Mouse (Mus musculus): ENCODE measurements around the gene Ucp3.
"Not testable (repeated sequence)": the region's sequence is repeated elsewhere in the genome, so short reads cannot be mapped to it uniquely, and the experiment has no call there.

Gene Ucp3

DNA sequence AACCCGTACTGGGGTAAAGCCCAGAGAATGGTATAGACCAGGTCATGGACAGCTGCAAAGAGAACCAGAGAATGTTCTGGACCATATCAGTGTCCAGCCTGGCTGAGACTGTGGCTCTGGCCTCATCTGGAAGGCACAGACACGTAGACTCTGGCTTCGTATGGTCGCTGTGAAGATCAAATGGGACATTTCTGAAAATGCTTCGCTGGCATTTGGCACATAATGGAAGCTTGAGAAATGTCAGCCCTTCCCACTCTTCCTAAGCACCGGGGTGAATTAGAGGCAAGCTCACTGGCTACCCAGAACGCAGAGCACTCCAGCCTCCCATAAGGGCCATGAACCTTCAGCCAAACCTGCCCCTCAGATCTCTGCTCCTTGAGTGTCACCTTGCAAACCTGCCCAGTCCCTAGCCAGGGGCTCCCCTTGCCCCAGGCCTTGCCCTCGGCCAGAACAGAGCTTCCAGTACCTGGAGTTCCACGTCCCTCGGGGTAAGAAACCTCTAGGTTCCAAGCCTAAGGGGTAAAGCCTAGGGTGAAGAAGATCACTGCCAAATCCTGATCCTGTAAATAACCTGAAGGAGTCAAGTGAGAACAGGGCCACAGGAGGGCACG is 1.9 kb upstream of the Ucp3 start:
- ATAC-seq (ENCODE audit: insufficient number of reproducible peaks, low FRiP score, low TSS enrichment): no peak

DNA sequence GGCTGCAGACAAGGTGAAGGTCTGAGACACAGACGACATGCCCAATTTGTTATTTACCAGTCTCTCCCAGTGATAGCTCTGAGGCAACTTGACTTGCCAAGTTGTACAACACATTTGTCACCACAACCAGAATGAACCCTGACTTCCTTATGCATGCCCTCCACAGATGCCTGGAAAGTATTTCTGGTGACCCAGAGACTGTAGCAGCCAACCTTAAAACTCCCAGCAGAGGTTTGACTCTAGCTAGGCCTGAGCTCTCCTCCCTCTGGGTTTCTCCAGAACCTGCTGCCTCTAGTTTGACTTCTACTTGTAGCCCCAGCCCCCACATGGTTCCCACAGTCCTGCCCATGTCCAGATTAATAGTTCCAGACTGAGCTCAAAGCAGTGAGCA is 1.4 kb upstream of the Ucp3 start:
- ATAC-seq (ENCODE audit: insufficient number of reproducible peaks, low FRiP score, low TSS enrichment): no peak

DNA sequence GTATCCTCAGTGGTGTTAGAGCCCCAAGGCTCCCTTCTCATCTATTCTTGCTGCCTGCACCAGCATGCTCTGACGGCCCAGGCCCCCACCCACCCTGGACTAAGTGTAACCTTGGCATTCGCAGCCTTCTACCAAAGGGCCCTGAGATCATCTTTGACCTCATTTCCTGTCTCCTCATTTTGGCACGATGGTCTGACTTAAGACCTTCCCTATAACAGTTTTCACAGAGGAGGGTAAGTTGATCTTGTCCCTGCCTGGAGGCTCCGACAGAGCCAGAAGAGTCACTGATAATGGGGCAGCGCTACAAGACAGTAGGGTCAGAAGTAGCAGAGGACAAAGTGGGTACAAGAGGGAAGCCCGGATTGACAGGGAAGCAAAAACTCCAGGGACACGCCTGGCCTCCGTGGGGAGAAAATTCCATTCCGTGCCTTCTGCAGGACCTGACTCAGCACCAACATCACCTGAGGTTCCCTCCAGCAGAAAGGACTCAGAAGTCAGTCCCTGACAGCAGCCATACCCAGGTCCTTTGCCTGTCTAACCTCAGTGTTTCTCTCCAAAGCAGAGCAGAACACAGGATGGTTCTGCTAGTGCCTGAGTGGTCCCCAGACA is 1.2 kb downstream of the Ucp3 start:
- ATAC-seq (ENCODE audit: insufficient number of reproducible peaks, low FRiP score, low TSS enrichment): no peak

DNA sequence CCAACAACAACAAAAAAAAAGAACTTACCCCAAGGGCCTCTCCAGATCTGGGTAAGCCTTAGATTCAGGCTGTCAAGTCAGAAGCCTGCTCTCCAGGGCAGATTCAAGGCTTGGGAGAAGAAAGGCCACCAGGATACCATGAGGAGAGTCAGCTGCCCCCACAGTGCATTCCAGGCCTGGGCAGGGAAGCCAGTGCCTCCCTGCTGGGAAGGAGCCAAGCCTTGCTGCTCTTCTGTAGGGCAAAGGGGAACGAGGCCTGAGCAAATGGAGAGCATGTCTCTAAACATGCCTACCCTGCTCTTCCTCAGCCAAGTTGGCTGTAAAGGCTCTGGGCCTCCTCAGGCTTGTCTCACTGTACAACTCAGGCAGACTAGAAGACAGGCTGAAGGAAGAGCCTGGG is 1.9 kb downstream of the Ucp3 start:
- no peak for ATAC-seq (ENCODE audit: insufficient number of reproducible peaks, low FRiP score, low TSS enrichment)

DNA sequence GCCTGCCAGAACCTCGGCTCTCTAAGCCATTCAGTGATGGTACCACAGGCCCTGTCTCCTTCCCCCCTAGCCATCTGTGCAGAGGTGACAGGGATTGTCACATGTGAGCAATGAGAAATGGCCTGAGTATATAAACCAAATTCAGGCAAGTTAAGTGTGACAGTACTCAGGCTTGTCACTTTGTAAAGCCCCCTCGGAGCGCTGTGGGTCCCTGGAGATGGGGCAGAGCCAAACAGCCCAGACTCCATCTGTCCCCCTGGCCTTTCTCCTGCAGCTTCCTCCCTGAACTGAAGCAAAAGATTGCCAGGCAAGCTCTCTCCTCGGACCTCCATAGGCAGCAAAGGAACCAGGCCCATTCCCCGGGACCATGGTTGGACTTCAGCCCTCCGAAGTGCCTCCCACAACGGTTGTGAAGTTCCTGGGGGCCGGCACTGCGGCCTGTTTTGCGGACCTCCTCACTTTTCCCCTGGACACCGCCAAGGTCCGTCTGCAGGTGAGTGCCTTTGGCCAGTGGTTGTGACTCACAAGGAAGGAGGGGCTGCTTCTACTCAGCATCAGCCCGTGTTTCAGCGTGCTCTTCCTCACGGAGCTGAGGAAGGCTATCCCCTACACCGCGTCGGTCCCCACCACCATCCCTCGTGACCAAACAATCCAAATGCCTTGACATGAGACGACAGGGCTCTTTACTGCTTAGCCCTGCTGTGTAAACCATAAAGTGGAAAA is 6.5 kb downstream of the Ucp3 start:
- no peak for ATAC-seq (ENCODE audit: insufficient number of reproducible peaks, low FRiP score, low TSS enrichment)

DNA sequence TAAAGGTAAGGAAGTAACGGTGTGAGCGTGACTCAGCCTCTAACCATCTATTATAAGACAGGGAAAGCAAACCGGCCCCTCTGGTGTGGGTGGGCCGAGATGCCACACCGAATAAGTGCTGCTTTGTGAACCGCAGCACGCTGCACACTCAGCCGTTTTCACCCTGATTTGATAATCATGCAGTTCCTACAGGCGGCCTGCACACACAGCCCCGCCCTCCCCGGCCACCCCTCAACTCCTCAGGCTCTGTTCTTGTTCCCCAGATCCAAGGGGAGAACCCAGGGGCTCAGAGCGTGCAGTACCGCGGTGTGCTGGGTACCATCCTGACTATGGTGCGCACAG is 7.0 kb downstream of the Ucp3 start:
- no peak for ATAC-seq (ENCODE audit: insufficient number of reproducible peaks, low FRiP score, low TSS enrichment)

DNA sequence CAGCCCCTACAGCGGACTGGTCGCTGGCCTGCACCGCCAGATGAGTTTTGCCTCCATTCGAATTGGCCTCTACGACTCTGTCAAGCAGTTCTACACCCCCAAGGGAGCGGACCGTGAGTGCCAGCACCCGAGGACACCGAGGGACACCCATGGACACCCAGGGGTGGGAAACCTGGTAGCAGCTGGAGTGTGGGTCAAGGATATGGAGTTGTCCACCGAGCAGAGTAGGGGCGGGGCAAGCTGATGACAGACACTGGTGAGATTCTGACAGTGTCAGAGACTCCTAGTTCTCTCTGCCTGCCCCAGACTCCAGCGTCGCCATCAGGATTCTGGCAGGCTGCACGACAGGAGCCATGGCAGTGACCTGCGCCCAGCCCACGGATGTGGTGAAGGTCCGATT is 7.4 kb downstream of the Ucp3 start:
- ATAC-seq (ENCODE audit: insufficient number of reproducible peaks, low FRiP score, low TSS enrichment): no peak

DNA sequence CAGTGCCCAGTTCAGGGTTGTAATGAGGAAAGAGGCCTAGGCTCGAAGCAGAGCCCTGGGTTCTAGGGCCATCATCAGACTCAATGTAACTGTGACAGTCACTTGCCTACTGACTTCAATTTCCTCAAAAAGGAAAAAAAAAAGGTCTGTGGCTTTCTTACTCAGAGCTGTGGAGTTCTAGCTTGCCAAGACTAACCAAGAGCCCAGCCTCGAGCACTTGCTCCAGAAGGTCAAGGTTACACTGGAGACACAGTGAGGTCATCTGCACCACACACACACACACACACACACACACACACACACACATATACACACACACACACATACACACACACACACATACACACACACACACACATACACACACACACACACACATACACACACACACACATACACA is 9.3 kb downstream of the Ucp3 start:
- not testable (repeated sequence) for ATAC-seq (ENCODE audit: insufficient number of reproducible peaks, low FRiP score, low TSS enrichment)

DNA sequence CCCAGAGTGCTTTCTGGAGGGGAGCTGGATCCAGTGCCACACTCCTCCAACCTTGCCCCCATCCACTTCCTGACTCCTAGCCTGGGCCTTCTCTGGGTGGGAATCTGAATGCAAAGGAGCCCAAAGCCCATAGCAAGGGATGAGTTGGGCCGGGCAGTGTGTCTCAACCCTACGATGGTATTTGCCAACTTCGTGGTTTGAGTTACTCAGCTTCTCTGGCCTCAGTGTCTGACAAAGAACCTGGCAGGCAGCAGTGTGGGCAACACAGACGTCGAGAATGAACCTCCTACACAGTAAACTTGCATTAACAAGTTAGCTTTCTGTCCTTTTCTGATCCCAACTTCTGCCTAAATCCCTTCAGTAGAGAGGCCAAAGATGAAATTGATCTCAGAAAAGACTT is 11.7 kb downstream of the Ucp3 start:
- no peak for ATAC-seq (ENCODE audit: insufficient number of reproducible peaks, low FRiP score, low TSS enrichment)

DNA sequence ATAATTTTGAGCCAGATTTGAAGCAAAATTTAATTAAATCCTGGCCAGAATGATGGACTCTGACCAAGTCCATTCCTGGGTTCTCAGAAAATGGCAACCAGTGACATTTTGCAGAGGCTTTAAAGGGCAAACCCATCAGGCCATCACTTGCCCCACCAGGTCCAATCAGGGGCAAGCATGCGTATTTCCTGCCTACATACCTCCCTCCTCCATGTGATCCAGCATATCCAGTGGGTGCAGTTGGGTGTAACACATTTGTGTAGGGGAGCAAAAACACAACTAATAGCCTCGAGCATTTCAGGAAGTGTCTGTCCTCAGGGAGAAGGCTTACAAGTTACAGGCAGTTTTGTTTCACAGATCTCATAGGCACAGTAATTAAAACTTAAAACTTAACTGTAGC is 14.5 kb downstream of the Ucp3 start:
- no peak for ATAC-seq (ENCODE audit: insufficient number of reproducible peaks, low FRiP score, low TSS enrichment)

DNA sequence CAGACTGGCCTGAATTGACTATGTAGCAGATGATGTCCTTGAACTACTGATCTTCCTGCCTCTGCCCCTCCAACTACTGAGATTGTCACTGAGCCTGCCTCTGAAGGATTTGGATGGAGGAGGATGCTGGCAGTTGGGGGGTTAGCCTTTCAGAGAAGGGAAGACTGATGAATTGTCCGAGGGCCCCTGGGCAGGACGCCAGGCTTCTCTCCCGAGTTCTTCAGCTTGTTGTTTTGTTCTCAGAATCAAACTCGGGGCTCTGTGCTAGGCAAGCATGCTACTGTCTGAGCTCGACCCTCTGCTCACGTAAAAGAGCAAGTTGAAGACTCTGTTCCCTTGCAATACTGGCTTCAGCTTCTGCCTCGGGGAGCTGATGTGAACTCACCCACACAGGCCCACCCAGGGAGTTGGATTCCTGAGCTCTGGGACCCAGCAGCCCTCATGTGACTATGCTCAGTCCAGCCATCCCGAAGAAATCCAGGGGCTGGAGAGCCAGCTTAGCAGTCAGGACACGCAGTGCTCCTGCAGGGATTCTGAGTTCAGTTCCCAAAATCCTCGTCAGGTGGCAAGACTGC is 15.8 kb downstream of the Ucp3 start:
- no peak for ATAC-seq (ENCODE audit: insufficient number of reproducible peaks, low FRiP score, low TSS enrichment)

DNA sequence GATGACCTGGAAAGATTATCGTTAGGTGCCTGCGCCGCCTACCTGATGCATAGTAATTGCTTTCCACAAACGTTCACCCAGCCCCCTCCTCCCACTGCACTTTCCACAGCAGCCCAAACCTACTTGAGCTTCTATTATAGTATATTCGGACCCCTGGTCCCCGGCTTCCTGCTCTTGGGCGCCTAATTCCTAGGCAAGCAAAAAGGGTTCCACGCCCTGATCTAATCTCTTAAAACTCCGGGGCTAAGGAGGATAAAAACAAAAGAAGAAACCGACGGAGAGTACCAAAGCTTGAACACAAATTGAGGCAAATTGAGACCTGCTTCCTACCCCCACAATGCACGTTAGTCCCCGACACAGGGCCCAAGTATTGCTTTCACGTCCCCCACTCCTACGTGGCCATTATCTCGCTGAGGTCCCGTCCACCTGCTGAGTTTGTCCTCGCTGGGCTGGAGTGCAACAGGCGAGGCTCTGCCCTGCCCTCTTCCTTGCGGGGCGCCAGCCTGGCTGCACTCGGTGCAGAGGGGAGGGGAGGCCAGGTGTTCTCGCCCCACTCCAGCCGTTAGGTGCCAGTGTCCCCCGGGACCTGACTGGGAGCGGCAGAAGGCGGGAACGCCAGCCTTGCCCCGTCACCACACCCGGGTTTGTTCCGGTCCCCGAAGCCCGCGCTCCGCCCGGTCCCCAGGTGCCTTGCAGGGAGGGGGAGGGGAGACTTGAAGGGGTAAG is 19.8 kb downstream of the Ucp3 start:
- no peak for ATAC-seq (ENCODE audit: insufficient number of reproducible peaks, low FRiP score, low TSS enrichment)

DNA sequence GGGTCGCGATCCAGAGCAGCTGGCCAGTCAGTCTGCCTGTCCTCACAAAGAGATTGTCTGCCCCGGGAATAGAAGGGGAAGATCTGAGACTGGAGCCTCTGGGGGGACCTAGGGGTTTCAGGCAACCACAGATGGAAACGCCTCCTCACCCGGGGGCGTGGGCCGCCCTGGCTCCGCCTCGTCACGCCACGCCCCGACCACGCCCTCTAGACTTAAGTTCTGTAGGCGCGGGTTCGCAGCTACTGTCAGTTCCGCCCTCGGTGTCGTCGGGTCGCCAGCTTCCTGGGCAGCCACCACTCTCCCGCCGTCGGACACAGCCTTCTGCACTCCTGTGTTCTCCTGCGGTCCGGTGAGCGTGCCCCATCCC is 20.3 kb downstream of the Ucp3 start, which contains the start of gene Ucp2:
Ucp2 (plus strand) TSS at position 221 of the 367 bp plus-strand sequence.
- ATAC-seq (ENCODE audit: insufficient number of reproducible peaks, low FRiP score, low TSS enrichment): 0 out of 2 replicates have a peak, but pooled peaks have one; percentile 26

DNA sequence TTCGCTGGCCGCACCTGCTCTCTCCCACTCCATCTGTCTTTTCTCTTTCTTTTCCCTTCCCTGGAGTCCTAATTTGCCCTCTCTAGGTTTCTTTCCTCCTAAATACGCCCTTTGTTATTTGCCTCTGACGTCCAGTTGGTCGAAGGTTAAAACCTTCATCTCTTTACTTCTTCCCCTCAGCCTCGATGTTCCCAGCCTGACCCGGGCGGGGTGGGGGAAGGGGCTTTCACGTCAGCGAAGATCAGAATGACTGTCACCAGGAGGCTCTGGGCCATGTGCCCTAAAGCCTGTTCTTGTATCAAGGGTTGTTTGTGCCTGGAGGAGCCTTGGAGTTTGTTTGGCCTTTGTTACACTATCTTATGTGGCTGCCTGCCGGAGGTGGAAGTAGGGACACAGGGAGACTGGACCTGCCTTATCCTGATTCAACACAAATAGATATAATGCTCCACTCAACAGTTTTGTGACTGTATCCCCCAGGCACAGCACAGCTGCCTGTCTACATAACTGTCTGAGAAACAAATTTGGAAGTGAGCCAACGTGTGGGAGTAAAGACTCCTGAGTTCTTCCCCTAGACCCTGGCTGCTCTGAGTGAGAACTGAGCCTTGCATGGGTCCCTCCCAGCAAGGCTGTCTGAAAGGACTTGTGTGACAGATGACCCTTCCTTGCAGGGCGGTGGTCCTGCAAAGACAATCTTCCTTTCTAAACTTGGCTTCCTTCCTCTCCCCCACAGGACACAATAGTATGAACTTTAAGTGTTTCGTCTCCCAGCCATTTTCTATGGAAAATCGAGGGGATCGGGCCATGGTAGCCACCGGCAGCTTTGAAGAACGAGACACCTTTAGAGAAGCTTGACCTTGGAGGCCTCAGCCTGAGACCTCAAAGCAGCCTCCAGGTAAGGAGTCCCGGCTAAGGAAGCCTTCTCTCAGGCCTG is 21.0 kb downstream of the Ucp3 start:
- ATAC-seq (ENCODE audit: insufficient number of reproducible peaks, low FRiP score, low TSS enrichment): no peak

DNA sequence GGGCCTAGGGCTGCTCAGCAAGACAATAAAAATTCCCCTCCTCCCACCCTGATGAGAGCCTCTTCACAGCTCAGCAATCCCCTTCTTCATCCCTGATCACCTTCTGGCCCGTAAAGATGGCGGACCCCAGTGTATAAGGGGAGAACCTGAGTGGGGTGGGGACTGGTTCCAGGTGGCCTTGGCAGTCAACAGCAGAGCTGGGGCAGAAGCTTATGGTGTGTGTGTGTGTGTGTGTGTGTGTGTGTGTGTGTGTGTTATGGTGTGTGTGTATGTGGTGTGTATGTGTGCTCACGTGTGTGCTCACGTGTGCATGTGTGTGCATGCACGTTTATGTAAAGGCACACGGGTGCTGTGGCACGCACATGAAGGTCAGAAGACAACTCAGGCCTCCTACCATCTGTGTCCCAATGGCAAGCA is 21.6 kb downstream of the Ucp3 start:
- ATAC-seq (ENCODE audit: insufficient number of reproducible peaks, low FRiP score, low TSS enrichment): no peak

DNA sequence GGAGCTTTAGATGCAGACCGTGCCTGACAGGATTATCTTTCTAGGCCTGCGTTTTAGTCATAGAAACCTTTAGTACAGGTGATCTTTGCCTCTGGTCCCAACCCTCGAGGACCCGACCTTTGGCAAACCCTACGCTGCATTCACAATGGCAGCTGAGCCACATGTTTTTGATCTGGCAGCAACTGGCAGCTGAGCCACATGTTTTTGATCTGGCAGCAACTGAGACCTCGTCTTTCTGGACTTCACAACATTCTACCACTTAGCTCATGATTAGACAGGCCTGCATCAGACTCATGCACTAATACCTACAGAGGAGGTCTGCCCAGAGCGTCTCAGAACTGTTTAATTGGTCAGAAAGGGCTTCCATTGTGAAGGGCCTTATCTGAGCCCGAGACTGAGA is 22.3 kb downstream of the Ucp3 start:
- ATAC-seq (ENCODE audit: insufficient number of reproducible peaks, low FRiP score, low TSS enrichment): no peak

DNA sequence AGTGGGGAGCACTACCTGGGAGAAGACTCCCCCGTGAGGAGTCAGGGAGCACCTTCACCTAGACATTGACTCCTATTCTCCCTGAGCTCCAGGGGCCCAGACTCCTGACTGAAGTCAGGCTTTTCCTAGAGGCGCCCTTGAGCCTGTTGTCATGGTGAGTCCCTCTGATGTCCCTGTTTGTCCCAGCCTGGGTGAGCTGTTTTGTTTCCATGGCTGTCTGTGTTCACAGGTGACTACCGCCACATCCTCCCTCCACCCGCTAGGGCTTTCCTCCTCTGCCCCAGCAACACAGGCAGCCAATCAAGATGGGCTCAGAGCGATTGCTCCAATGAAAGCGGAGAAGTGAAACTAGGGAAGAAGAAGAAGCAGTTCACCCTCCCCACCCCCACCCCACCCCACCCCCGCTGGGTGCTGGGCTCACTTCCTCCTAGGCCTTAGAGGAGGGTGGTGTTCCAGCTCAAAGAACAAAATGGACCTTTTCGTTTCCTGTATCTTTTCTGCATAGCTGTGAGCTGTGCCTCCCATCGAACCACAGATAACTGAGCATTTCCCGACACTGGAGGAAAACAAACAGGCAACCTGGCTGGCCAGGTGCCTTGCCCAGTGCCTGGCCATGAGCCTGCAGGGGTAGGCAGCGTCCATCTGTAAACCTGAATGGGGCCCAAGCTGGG is 22.9 kb downstream of the Ucp3 start:
- ATAC-seq (ENCODE audit: insufficient number of reproducible peaks, low FRiP score, low TSS enrichment): no peak

DNA sequence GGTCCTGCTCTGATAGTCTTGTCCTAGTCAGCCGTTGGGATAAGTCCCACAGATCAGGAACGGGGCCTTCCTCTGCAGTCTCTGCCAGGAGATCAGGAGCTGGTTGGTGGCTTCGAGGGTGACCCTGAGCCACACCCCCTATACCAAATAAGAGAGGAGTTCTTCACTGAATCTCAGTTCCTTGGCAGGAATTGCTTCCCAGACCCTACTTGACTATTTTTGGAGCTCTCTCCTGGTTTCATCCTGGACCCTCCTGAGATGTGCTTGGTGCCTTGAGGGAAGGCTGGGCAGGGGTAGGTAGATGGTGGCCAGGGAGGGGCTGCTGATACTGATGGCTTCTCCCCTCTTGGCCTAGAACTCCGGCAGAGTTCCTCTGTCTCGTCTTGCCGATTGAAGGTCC is 23.6 kb downstream of the Ucp3 start:
- no peak for ATAC-seq (ENCODE audit: insufficient number of reproducible peaks, low FRiP score, low TSS enrichment)

DNA sequence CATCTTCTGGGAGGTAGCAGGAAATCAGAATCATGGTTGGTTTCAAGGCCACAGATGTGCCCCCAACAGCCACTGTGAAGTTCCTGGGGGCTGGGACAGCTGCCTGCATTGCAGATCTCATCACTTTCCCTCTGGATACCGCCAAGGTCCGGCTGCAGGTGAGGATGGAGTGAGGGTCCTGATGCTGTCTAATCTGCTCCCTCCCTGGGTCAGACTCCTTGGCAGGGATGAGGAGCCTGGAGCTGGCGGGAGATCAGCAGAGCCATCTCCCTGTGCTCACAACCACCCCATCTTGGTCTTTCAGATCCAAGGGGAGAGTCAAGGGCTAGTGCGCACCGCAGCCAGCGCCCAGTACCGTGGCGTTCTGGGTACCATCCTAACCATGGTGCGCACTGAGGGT is 24.0 kb downstream of the Ucp3 start:
- ATAC-seq (ENCODE audit: insufficient number of reproducible peaks, low FRiP score, low TSS enrichment): no peak

All from cerebellum, adult (tissue).